Mouse (Mus musculus): ENCODE data around the gene Elmo1.

Elmo1 gene

DNA sequence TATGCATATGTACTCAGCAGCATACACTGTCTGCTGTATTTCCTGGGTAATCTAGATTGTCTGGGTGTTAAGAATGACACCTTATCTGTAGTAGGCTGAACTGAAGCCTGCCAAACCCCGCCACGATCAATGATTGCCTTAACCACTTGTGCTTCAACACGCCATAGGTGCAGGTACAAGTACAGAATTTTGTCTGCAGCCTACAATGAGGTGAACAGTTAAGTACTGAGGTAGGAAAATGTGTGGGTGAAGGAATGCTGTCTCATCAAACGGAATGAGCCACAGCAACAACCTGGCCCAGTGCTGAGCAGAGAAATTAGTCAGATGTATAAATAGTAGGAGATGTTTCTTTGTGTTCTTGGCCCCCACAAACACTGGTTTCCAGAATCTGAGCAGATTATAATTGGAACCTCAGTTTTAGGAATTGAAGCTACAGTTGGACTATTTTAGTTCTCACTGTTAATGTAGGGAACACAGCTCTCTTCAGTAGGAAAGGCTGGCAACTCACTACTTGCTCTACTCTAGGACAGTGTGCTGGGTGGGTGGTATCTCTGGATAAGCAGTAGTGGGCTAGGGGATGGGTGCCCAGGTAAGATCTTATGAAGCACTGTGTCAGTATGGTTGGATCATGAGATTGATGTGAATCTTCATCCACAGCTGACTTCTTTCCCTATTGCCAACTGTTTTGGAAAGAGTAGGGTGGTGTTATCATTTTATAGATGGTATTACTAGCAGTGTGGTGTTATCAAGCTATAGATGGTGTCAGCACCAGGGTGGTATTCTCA, 4.7 kb downstream of the Elmo1 start:
- DNase-seq, result no peak

DNA sequence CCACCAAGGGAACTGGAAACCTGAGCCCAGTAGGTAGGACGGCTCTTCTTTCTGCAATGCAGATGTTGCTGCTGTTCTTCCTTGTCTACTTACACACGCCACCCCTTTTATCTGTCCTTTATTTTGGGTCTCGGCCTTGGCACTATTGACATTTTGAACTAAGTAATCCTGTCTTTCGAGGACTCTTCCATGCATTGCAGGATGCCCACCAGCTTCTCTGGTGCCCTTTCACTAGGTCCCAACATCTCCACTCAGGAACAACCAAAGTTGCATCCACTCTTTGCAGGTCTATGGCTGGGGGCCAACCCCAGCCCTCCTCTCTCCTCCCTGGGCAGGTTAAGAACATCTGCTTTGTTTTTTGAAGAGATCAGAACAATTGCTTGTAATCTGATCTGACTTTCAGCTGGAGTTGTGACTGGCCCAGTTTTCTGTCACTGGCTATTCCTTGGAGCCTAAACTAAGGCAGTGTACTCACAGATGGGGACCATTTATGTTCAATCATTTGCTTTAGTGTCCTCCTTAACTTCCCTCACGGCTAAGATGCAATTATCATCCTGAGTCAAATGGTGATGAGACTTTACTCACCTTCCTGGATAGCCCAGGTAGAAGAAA, 6.7 kb downstream of the Elmo1 start:
- DNase-seq, result no peak

DNA sequence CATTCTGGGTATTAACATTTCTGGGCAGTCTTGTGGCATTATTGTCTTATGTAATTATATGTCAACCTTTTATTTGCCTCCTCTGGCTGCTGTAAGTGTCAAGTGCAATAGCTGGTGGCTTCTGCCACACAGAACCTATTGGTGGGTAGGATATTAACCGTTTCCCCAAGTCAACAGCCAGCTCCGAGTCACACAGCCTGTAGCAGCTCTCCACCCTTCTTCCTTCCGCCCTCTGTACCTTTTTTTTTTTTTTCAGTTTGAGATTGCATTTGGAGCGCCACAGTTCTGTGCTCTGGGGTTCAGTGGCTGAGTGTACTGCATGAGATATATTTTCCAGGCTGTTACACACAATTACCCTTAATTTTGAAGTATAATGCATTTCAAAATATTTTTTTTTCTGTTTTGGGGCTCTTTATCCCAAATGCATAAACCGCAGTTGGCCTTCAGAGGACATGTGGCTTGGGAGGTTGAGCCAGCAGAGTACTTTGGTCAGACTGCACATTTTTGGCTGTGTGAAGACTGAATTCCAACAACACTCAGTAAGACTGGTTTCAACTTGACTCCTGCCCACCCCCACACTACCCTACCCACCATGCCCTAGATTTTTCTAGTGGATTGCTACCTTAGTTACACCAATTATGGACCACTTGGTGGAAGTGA, 7.7 kb downstream of the Elmo1 start:
- no peak for DNase-seq

DNA sequence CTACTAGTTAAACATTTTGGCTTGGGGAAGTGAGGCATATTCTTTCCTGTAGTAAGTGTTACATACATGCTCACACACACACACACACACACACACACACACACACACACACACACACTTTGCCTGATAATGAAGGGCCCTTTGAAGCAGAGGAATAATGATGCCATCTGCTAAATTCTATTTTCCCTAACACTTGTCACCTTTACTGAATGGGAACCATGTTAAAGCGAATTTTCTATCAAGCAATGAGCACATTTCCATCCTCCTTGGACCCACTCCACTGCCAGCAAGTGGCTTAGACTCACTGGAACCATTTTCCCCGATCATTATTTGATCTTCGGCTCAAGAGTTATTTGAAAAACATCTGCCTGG, 8.2 kb downstream of the Elmo1 start:
- DNase-seq, result no peak

DNA sequence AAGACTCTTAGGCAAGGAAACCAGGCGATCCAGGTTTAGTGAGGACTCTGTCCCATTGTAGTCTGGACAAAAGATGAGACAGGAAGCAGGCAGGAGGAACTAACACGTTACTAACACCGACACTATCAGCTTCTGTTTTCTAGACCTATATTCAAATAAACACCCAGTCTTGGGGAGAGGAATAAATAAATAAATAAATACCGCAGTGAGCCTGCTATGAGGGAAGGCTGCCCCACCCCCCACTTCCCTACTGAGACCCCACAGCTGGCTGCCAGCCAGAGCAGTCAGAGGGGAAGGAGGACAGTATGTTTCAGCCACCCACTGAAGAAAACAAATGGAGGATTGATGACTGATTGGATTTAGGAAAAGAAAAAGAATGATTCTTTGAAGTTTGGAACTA, 9.2 kb downstream of the Elmo1 start:
- DNase-seq, result peak; percentile 41

DNA sequence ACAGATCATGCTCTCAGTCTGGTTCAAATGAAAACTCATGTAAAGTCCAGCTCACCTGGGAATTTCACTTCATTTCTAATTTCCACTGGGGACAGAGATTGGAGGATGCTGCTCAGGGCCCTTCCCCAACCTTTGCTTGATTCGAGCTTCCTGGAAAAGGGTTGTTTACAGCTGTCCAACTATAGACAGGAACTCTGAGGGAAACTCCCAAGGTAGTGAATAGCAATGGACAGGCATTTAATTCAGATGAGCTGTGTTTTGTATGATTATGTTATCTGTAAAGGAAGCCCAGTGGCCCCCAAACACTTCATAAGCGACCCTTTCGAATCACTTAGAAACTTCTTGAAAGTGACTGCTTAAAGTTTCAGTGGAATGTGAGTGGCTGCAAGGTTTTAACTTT, 10.0 kb downstream of the Elmo1 start:
- DNase-seq, result no peak

DNA sequence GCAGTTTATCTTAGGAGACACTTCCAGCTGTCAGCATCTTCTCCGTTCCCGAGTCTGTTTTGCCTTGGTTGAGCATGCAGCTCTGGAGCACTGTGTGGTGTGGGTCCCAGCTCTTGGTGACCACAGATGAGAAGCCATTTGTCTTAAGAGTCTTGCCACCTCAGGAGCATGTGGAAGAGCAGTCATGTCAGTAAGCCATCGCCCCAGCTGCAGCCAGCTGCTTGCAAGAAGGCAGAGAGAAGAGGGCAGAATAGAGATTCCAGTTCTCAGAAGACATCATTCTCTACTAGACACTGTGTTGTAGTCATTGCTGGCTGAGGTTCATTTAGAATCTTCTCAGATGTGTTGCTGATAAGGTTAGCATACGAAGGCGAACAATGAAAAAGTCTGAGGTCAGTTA, 11.3 kb downstream of the Elmo1 start:
- DNase-seq, result no peak

DNA sequence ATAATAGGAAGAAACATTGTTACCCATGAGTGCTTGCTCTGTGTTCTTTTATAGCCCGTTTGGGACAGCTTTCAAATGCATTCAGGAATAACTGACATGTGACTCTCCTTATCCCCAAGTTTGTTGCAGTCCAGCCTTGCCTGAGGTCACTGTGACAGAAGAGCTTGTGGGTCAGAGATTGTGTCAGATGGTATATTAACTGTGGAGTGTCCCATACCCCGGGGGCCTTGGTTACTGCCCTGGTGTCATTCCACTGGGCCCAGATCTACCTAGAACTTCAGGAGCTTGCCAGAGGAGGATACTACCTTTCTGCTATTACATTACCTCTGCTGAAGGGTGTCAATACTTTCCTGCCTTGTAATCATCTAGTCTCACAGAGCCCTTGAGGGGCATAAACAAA, 14.4 kb downstream of the Elmo1 start:
- no peak for DNase-seq

DNA sequence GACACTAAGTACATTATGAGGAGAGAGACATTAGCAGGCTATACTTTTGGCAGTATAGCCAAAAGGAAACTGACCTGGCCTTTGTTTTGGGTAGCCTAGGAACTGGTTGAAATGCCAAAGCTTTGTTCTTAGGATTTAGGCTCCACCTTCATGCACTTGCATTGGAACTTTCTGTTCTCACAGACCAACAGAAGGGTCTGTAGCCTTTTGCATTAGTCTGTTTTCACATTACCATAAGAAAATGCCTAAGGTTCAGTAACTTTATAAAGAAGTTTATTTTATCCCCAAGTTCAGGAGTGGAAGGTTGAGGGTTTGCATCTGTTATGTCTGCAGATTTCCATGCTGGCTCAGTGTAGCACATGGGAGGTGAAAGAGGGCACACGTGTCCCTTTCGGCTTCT, 15.6 kb downstream of the Elmo1 start:
- no peak for DNase-seq

DNA sequence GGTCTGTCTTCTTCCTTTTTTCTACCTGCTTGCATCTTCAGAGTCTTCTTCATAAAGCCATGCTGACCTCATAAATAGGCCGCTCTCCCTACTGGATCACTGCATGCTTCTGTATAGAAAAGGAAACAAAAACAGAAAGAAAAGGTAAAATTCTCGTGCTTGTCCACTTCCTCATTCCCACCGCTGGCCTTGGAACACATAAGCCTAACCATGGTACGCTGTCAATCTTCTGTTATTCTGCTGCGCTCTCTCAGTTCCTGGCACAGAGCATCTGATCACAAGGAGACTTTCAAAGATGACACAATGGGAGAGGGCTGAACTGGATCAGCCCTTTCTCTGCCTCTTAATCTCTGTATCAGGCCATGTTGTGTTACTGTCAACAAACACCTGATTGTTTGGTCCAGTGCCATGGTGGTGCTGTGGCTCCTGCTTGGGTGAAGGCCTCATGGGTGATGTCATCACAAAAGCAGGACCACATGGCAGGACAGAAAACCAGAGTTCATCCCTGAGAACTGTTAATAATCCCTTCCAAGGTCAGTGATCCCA, 17.6 kb downstream of the Elmo1 start:
- no peak for DNase-seq

DNA sequence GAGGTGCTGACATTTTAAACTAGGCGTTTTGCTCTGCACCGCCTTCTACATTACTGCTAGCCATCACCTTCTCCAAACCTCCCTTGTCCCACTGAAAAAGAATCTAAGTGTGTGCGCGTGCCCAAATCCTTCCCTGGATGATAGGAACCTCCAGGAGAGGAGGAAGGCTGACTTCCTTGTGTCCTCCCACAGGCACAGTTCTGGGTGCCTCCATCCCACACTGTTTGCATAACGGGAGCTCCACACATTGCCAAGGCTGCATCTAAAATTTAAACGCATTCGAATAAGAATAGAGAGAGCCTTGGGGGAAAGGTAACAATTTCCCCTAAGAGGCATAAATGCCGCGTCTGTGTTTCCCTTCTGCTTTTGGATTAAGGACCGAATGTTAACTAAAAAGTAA, 18.6 kb downstream of the Elmo1 start:
- DNase-seq, result no peak

DNA sequence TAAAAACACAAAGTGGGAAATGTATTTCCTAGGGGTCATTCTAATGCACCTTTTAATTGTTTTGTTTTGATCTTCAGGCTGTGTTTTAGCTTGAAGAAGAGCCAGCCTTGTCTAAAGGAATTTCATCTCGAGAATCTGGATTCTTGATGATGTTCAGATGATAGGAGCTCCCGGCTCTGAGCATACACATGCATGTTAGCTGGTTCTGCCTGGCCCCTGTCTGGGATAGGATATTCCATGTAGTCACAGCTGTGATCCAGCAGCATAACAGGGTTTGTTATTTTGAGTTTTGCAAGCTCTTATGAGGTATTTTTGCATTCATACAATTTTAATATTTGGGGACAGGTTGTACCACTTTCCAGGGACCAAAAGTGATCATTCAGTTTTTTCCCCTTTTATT, 19.1 kb downstream of the Elmo1 start:
- no peak for DNase-seq

DNA sequence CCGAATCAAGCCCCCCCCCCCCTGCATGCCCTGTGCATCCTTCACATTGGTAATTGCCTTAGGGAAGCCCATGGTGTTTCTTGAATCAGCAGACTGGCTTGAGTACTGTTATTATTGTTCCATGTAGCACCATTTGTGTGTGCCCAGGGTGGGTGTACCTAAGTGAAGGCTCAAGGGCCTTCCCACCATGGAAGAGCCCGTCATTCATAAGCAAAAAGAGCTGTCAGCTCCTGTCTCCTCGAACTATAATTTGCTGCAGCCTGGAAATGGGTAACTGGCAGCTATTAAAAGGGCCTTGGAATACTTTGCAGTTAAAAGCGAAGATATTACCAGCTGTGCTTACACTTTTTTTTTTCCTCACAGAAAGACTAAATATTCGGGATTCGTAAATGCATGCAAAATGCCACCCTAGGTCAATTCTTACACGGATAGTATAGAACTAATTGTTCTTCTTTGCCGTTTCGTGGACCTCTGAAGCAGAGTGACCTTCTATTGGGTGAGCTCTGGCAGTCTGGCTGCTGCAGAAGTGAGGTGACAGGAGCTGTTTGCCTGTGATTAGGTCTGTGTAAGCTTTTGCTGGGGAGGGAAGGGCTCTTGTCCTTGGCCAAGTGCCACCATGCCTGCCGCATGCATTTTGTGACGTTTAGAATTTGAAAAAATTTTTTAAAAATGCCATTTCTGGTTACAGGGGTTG, 19.7 kb downstream of the Elmo1 start:
- DNase-seq, result no peak

DNA sequence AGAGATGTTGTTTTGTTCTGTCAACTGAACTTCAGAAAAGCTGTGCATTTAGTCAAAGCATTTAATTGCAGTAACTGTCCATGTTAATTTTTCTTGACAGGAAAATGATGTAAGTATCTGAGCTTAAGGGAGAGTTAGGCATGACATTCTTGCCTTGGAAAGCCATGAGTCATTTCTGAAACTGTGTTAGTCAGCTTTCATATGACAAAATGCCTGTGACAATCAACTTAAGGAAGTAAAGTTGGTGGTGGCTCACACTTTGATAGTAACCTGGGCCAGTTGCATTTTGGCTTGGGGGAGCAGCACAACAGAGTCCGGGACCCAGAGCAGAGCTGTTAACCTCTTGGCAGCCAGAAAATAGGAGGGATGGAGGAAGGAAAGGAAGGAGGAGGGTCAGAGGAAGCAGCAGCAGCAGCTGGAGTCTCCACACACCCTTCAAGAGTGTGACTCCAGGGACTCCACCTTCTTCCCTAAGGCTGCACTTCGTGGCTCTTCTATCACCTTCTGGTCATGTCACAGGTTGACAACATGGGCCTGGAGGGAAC, 20.9 kb downstream of the Elmo1 start:
- DNase-seq, result no peak

DNA sequence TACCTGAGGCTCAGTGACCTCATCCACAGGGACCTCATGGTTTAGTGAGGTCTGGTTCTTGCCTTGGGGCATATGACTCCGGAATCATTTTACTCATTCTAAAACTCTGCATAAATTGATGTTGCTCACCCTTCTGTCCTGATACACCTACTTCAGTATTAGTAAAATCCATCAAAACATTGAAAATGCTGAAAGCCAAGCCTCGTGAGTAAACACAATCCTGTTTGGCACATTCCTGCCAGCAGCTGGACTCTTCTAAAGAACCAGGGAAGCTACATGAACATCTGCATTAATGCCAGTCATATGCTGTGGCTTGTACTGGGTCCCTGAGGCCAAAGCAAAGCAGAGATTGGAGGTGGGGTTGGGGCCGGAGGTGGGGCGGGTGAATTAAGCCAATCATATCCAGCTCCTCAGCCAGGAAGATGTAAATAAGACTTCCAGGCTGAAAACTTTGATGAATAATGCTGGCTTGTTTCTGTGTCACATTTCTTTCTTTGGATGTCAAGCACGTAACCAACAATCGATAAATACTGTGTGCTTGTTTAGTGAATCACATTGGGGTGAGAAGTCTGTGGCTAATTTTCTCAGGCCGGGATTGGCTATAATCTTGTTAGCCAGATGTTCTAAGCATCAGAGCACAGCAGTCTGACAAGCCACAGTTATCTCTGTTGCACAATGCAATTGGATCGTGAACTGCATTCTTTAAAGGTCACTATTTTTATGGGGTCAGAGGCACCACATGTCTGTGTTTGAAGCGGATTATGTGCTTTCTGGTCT, 24.9 kb downstream of the Elmo1 start:
- no peak for DNase-seq

DNA sequence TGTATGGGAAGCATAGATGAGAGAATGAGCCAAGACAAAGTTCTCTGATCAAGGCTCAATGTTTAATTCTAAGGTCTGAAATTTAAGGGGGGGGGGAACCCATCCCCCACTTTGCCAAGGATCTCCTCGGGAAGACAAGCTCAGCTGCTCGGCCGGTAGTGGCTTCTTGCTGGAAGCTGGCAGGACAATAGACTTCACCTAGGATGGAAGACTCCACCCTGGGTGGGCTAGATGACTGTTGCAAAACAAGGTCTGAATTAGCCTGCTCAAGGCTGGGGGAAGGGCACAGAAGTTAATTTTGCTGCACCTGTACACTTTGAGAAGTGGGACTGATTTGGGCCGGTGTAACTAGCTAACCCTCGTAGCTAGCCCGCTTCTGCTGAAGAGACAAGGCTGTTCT, 25.6 kb downstream of the Elmo1 start:
- DNase-seq, result no peak

DNA sequence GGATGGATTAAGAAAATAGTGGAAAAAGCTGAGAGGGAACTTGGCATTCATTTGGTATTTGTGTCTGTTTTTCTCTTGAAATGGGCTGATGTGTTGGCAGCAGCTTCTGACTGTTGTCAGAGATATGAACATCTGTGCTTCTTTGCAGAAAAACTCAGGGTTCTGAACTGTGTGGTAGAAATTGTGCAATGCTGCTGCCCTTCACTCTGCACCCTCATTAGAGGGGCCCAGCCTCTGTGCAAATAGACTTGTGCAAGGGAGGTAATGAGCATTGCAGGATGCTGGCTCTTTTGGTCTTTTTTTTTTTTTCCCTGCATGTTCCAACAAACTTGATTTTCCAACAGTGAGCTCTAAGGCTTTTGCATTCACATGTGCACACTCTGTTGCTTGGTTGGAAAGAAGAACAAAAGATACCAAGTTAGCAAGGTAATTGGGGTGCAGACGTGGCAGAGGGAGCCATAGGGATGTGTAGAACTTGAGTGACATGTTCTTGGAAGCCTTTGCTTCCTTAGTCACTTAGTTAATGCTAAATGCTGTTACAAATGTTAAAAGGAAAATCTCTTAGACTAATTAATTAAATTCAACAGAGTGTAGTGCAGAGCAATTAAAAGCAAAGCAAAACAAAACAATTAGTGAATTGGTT, 26.6 kb downstream of the Elmo1 start:
- no peak for DNase-seq

DNA sequence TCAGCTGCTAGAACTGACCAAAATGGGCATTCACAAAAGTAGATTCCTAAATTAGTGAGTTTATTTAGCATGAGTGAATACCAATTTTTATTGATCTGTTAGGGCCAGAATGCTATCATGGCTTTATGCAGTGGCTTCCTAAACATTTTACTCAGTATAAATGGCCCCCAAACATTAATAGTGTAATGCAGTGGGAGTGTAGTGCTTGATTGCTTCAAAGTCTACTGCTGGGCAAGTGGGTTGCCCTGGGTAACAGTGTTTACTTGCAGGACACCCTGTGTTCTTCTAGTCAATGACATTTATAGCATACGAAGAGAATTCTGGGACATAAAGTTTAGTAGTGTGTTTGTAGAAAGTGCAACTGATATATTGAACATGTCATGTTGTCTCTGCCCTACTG, 27.3 kb downstream of the Elmo1 start:
- DNase-seq, result no peak

DNA sequence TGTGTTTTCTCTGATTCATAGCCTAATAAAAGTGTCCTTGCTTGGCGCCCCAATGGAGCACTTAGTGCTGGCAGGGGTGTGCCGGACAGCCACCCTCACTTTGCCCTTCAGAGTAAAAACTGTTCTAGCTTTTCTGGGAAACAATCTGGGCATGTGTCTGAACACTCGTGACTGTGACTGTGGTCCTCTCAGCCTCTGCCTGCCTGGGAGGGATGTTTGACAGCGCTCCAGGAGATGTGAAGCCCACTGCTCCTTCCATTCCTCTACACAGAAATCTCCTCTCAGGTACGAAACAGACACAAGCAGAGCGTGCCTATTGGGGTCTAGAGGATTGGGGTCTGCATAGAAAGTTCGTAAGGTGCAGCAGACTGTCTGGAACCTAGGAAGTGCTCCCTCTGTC, 28.5 kb downstream of the Elmo1 start:
- DNase-seq, result no peak

DNA sequence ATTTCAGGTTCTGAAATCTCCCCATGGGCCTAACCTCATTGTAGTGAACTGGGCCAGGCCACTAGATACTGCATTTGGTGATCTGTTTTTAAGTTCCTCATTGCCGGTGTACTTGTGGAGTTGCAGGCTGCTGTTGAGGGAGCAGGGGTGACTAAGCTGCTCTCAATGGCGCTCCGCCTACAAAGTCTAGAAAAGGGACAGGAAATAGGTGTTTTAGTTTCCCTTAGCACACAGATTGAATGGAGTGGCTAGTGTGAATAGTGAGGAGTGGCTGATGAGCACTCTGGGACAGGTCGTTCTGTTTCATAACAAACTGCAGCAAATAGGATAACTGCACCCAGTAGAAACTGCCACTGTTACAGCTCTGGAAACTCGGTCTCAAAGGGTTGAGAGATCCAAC, 30.3 kb downstream of the Elmo1 start:
- no peak for DNase-seq

DNA sequence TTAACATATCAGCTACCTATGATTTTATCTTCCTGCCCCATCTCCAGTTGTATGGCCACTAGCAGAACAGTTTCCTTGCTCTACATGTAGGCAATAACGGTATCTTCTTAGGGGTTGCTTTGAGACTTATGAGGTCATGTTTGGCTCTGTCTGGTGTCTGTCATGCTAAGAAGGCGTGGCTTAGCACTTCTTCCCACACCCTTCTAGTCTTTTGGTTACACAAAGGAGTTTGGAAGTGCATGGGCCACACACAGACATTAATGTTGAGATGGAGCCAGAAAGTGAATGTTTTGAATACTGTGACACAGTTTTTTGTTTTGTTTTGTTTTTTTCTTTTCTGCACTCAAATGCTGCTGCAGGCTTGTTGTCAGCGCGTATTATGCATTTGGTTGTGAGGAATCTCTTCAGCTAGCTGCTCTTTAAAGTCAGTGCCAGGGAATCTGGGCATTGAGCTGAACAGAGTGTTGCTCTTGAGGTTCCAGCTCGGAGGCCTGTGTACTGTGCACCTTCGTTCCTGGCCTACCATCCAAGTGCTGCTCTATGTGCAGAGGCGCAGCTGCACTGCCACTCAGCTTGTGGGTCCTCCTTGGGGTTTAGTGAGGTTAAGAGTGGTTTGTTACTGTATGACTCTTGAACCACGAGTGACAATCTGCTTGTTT, 31.1 kb downstream of the Elmo1 start:
- DNase-seq, result no peak

Data from kidney, postnatal 14 days (tissue).